Mouse (Mus musculus): Measurements from ENCODE around the gene Lexm.

Gene Lexm

GRCm38 (mm10) chr4:106617056-106617455 lies at the start of gene Lexm:
Gene Lexm, minus strand, starts transcription at chr4:106617241.
- DNase-seq: no peak

DNA sequence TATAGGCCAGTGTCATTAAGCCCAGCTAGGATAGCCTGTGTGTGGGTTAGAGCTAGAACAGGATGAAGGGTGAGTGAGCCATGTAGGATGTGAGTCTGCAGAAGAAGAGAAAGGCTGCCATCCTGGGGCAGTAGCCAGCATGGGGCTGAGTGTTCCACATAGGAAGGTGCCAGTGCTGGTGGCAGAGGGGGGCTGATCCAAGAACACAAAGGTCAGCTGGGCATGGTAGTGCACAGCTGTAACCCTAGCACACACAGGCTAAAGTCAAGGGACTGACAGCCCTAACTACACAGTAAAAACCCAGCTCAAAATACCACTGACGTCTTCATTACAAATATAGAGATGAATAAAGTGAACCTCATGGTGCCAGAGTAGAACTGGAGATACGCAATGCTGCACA lies 49.5 kb upstream of the Lexm start:
- DNase-seq: no peak

DNA sequence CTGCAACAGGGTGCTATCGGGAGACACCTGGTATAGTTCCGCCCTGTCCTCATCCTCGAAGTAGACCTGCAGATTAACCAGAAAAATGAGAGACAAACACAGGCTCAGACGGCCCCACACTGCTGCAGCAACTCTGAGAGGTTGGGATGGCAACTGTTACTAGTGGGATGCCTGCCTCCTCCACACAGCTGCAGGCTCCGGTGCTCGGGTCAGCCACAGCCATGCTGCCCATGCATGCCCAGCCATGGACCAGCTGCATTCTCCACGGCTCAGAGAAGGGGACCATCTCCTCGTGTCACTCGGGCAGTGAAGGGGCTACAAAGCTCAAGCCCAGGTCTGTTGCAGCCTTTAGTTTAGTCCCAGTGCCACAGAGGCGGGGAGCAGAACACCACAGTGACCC lies 48.6 kb upstream of the Lexm start:
- DNase-seq: no peak

GRCm38 (mm10) chr4:106665269-106665668 lies 48.2 kb upstream of the Lexm start:
- peak; percentile 91 for DNase-seq

DNA sequence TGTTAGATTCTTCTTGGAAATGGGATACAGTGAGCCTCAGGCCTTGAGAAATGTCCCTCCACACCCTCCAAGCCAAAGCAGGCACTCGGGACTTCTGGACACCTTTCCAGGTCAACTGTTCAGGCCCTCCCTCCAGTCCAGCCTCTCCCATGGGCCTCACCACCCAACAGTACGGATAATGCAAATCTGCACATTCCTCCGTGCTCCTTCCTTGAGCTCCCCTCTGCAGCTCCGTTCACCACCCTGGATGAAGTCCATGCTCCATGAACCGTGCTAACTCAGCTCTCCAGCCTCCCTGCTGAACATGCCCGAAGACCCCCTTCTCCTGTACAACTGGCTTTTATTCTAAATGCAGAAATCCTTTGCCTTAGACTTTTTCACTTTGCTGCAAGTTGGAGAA lies 47.7 kb upstream of the Lexm start:
- DNase-seq: no peak

DNA sequence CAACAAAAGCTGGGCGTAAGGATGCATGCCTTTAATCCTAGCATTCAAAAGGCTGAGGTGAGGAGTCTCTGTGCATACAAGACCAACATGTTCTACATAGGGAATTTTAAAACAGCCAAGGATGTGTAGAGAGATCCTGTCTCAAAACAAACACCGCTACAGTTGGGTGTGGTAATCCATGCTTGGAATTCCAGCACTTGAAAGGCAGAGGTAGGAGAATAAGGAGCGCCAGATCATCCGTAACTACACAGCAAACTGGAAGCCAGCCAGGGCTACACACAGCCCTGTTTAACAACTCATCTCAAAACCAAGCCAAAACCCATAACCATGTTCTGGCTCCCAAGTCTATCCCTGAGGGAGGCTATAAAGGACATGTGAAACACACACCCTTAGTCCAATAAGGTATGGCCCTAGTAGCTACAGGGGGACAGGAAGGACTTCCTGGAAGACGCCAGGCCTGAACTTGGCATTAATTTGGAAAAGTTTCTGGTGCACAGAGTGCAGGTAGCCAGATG lies 47.0 kb upstream of the Lexm start:
- no peak for DNase-seq

DNA sequence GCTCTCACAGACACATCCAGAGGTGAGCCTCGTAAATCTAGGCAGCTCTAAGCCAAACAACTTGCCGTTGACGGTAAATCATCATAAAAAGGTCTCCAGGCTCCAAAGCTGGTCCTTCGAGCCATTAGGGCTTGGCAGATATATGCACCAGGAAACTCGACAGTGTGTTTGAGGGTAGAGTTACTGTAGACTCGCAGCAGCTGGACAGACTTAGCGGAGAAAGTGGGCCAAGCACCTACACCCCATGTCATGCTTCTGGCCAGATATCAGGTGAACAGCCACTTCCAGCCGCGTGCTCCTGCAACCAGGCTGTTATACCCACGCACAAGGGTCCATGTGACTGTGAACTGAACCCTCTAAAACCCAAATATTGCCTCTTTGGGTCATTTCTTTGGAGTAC lies 38.6 kb upstream of the Lexm start:
- DNase-seq: no peak

DNA sequence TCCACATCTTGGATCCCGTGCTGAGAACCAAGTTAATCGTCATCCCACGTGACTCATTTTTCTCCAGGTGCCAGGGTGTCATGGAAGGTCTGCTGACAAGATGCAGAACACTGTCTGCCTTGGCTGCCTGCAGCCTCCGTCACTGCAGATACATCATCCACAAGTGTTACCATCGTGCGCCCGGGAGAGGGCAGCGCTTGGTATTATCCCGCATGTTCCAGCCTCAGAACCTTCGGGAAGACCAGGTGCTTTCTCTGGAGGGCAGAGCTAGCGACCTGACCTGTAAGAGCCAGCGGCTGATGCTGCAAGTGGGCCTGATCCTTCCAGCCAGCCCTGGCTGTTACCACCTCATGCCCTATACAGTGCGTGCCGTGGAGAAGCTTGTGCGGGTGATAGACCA lies 36.0 kb upstream of the Lexm start:
- no peak for DNase-seq

DNA sequence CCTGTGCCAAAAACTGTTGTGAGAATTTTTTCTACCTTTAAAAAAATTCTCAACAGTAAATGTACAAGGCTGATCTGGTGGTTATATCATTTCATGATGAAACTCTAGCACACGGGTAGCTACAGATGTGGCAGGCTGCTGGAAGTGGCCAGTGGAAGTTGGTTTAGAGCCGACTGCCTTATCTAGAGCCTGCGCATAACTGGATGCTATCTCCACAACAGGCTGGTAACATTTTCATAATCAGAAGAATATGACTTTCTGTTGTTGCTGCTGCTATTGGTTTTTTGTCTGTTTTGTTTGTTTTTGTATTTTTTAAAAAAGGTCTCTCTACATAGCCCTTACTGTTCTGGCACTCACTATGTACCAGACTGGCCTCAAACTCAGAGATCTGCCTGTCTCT lies 35.5 kb upstream of the Lexm start:
- no peak for DNase-seq

- DNase-seq: peak; percentile 99
Observed at GRCm38 (mm10) chr4:106650833-106651527, 33.9 kb upstream of the Lexm start, which contains the start of gene Pars2. Gene Pars2, plus strand, starts transcription at chr4:106651069.

- no peak for DNase-seq
Observed at GRCm38 (mm10) chr4:106647137-106647536, 30.1 kb upstream of the Lexm start.

GRCm38 (mm10) chr4:106645797-106646196 lies 28.8 kb upstream of the Lexm start:
- DNase-seq: no peak

- no peak for DNase-seq
Observed at GRCm38 (mm10) chr4:106644218-106644610, 27.2 kb upstream of the Lexm start.

- DNase-seq: no peak
Observed at GRCm38 (mm10) chr4:106643483-106644217, 26.6 kb upstream of the Lexm start.

- DNase-seq: no peak
Observed at GRCm38 (mm10) chr4:106634086-106634479, 17.0 kb upstream of the Lexm start.

DNA sequence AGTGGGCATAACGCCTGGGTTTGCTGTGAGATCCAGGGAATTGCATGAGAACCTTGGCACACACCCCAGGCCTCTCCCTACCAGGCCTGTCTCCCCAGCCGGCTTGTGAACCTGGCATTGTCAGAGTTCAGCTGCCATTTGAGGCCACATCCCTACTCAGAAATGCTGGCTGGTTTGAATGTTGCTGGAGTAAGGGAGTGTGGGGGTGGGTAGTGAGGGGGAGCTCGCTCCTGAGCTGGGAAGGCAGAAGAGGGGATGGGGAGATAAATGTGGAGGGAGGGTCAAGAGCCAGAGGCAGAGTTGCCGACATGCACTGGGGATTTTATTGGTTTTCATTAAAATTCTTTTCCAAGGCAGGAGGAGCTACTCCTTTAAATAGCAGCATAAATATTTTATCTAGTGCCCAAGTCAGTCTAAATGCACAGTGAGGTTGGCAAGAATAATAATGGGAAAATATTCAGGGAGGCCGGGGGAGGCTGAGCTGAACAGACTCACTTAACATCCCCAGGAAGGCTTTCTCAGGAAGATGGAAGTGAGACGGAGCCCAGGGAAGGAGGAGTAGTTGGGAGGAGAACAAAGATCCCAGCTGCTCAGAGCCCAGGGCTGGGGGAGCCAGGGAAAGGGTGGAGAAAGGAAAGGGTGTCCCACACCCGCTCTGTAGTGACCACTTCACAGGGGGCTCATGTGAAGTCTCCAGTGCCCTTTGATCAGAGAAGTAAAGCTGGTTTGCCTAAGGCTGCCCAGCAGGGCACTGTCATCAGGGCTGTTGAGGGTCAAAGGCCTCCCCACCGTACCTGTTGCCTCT lies 16.4 kb upstream of the Lexm start:
- DNase-seq: no peak

DNA sequence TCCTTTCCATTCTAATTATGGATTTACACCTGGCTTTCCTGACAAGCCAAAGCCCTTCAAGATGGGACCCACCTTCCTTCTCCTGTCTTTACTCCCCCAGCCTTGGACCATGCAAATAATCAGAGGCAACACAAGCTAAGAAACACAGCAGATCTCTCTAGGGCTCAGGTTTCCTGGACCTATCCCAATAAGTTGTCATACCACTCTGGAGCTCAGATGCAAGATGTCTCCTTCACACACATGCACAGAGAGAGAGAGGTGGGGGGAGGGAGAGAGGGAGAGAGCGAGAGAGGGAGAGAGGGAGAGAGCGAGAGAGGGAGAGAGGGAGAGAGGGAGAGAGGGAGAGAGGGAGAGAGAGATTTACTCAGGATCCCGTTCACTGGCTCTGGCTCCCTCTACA lies 15.3 kb upstream of the Lexm start:
- DNase-seq: no peak

- DNase-seq: no peak
Observed at GRCm38 (mm10) chr4:106630333-106631220, 13.5 kb upstream of the Lexm start.

GRCm38 (mm10) chr4:106629374-106629773 lies 12.3 kb upstream of the Lexm start:
- no peak for DNase-seq

DNA sequence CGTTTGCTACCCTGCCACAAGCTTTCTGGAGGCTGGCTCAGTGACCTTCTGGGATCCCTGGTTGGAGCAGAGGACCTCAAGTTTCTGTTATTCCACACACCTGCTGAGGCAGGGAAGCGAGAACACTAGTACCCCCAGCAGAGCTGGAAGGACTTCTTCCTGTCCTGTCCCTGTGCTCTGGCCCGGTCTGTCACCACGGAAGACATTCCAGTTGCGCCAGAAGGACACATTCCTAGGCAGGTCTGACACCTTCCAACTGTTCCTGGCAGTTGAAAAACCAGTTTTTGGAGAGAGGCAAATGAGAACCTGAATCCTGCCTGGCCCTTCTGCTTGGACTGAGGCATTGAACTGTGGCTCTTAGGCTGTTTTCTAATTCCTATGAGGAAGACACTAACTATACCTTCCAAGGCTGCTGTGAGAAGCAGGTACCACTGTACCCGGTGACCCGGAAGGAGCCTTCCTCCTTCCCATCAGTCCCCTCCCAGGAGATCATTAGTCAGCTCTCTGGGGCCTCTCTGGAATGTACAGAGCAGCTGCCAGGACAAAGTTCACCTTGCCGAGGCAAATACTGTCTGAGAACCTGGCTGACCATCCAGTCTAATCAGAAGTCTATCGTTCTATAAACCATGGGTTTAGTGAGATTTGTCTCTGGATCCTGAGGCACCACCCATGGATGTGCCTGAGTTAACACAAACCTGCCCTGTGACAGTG lies 11.8 kb upstream of the Lexm start:
- no peak for DNase-seq

- no peak for DNase-seq
Observed at GRCm38 (mm10) chr4:106627809-106628208, 10.8 kb upstream of the Lexm start.

- no peak for DNase-seq
Observed at GRCm38 (mm10) chr4:106624271-106624670, 7.2 kb upstream of the Lexm start.

Data from heart, adult 11 months (tissue).